Mouse (Mus musculus): Measurements from ENCODE around the gene Kctd13. TPM values are rescaled to one million over a fixed set of nuclear protein-coding genes. Genes with fewer than 3 reads are reported as not detected.

Kctd13 gene
- polyA plus RNA-seq (2017; shearing (Covaris generic)), result 41.2 TPM

GRCm38 (mm10) chr7:126928384-126929037 lies at the start of gene Kctd13:
TSS of gene Kctd13 (plus strand) at chr7:126928879.

GRCm38 (mm10) chr7:126884286-126885164 lies 44.2 kb upstream of the Kctd13 start, which contains the start of gene Taok2:
TSS of gene Taok2 (minus strand) at chr7:126884703.

GRCm38 (mm10) chr7:126922624-126923060 lies 6.0 kb upstream of the Kctd13 start, which contains the start of gene Tmem219:
TSS of gene Tmem219 (minus strand) at chr7:126922917.

GRCm38 (mm10) chr7:126949403-126949792 lies 20.7 kb downstream of the Kctd13 start, which contains the start of gene Asphd1:
TSS of gene Asphd1 (minus strand) at chr7:126949582.

GRCm38 (mm10) chr7:126949793-126950646 lies 21.3 kb downstream of the Kctd13 start, which contains the start of gene Sez6l2:
TSS of gene Sez6l2 (plus strand) at chr7:126950563.

GRCm38 (mm10) chr7:126975893-126975949 lies 47.0 kb downstream of the Kctd13 start, which contains the start of gene Cdipt:
TSS of gene Cdipt (plus strand) at chr7:126975914.

GRCm38 (mm10) chr7:126975950-126976866 lies 47.5 kb downstream of the Kctd13 start, which contains the start of gene Cdiptos:
TSS of gene Cdiptos (minus strand) at chr7:126976098.

Other genes with a start within 250 kb of the Kctd13 start
- gene Bola2, start 233.5 kb upstream of the Kctd13 start, polyA plus RNA-seq (2017; shearing (Covaris generic)), result 70.2 TPM
- gene Slx1b, start 233.1 kb upstream of the Kctd13 start, polyA plus RNA-seq (2017; shearing (Covaris generic)), result 2.2 TPM
- gene Coro1a, start 221.1 kb upstream of the Kctd13 start, polyA plus RNA-seq (2017; shearing (Covaris generic)), result 1,641 TPM
- gene Mapk3, start 169.3 kb upstream of the Kctd13 start, polyA plus RNA-seq (2017; shearing (Covaris generic)), result 20.2 TPM
- not detected for gene Gdpd3, start 162.5 kb upstream of the Kctd13 start, polyA plus RNA-seq (2017; shearing (Covaris generic))
- gene Ypel3, start 151.9 kb upstream of the Kctd13 start, polyA plus RNA-seq (2017; shearing (Covaris generic)), result 370 TPM
- gene Tbx6, start 147.4 kb upstream of the Kctd13 start, polyA plus RNA-seq (2017; shearing (Covaris generic)), result 2.2 TPM
- 384 TPM for gene Ppp4c, start 136.4 kb upstream of the Kctd13 start, polyA plus RNA-seq (2017; shearing (Covaris generic))
- gene Fam57b, start 131.2 kb upstream of the Kctd13 start, polyA plus RNA-seq (2017; shearing (Covaris generic)), result not detected
- gene 4930451I11Rik, start 97.2 kb upstream of the Kctd13 start, polyA plus RNA-seq (2017; shearing (Covaris generic)), result not detected
- not detected for gene Doc2a, start 81.5 kb upstream of the Kctd13 start, polyA plus RNA-seq (2017; shearing (Covaris generic))
- gene Hirip3, start 66.9 kb upstream of the Kctd13 start, polyA plus RNA-seq (2017; shearing (Covaris generic)), result 8.3 TPM
- gene Ino80e, start 66.5 kb upstream of the Kctd13 start, polyA plus RNA-seq (2017; shearing (Covaris generic)), result 51.8 TPM
- gene Taok2, start 44.2 kb upstream of the Kctd13 start, polyA plus RNA-seq (2017; shearing (Covaris generic)), result 35.6 TPM
- 28.4 TPM for gene Tmem219, start 6.0 kb upstream of the Kctd13 start, polyA plus RNA-seq (2017; shearing (Covaris generic))
- gene Asphd1, start 20.7 kb downstream of the Kctd13 start, polyA plus RNA-seq (2017; shearing (Covaris generic)), result not detected
- gene Sez6l2, start 21.7 kb downstream of the Kctd13 start, polyA plus RNA-seq (2017; shearing (Covaris generic)), result 0.82 TPM
- gene Cdipt, start 47.0 kb downstream of the Kctd13 start, polyA plus RNA-seq (2017; shearing (Covaris generic)), result 115 TPM
- 0.45 TPM for gene Cdiptos, start 47.2 kb downstream of the Kctd13 start, polyA plus RNA-seq (2017; shearing (Covaris generic))
- gene Mvp, start 85.7 kb downstream of the Kctd13 start, polyA plus RNA-seq (2017; shearing (Covaris generic)), result 61.2 TPM
- gene Pagr1b, start 87.6 kb downstream of the Kctd13 start, polyA plus RNA-seq (2017; shearing (Covaris generic)), result not detected
- gene Pagr1a, start 88.5 kb downstream of the Kctd13 start, polyA plus RNA-seq (2017; shearing (Covaris generic)), result 19.7 TPM
- 57.3 TPM for gene Gm42742, start 92.2 kb downstream of the Kctd13 start, polyA plus RNA-seq (2017; shearing (Covaris generic))
- gene Prrt2, start 92.3 kb downstream of the Kctd13 start, polyA plus RNA-seq (2017; shearing (Covaris generic)), result 13.1 TPM
- gene Maz, start 98.2 kb downstream of the Kctd13 start, polyA plus RNA-seq (2017; shearing (Covaris generic)), result 95.1 TPM
- gene Kif22, start 113.6 kb downstream of the Kctd13 start, polyA plus RNA-seq (2017; shearing (Covaris generic)), result 2.9 TPM
- gene Zg16, start 158.4 kb downstream of the Kctd13 start, polyA plus RNA-seq (2017; shearing (Covaris generic)), result not detected
- 66.8 TPM for gene AI467606, start 162.5 kb downstream of the Kctd13 start, polyA plus RNA-seq (2017; shearing (Covaris generic))
- gene Qprt, start 193.3 kb downstream of the Kctd13 start, polyA plus RNA-seq (2017; shearing (Covaris generic)), result 9.2 TPM
- gene Spn, start 208.9 kb downstream of the Kctd13 start, polyA plus RNA-seq (2017; shearing (Covaris generic)), result 49.7 TPM